Mouse (Mus musculus) MN1 (cell line): Measurements from ENCODE around the gene Glt8d2.
"Not testable (repeated sequence)": the region's sequence is repeated elsewhere in the genome, so short reads cannot be mapped to it uniquely, and the experiment has no call there.

ENCODE experiments used
- DNase-seq: peaks from one replicate; pipeline ENCODE4 v3.0.0-alpha.2; 2016; ENCODE audit warnings: low spot score

The Glt8d2 gene

DNA sequence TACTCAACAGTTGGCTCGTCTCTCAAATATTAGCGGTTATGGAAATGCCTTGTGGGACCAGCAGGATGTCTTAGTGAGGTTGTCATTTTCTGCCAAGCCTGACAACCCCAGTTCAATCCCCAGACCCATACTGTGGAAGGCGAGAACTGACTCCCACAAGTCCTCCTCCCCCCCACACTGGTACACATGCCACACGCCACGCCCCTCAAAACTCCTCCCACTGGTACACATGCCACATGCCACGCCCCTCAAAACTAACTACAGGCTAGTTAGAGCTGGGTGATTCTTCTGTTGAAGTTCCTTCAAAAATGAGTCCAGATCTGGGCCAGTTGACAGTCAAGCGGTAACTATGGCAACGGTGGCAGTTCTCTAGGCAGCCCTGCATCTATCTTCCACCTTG lies 44.4 kb downstream of the Glt8d2 start:
- DNase-seq, result no peak

GRCm38 (mm10) chr10:82641481-82641880 lies 49.0 kb downstream of the Glt8d2 start:
- no peak for DNase-seq

DNA sequence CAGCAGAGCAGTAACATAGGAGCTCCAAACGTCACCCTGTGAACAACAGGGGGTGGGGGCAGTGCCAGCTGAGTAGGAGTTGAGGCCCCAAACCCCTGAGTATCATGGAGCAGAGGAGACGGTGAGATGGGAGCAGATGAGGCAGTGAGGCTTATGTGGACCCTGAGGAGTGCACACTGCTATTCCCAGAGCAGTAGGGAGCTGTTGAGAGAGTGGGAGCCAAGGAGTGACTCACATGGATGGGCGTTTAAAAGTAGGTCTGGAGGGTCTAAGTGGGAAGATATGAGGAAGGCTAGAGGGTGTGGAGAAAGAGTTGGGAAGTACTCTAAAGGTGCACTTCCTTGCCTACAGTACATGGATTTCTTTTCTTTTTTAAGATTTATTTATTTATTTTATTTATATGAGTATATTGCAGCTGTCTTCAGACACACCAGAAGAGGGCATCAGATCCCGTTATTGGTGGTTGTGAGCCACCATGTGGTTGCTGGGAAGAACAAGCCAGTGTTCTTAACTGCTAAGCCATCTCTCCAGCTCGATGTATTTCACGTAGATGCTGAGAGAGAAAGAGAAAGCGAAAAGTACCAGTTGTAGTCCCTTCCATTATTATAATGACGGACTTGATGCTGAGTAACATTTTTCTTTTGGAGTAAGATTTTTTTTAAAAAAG lies 51.3 kb downstream of the Glt8d2 start:
- no peak for DNase-seq

DNA sequence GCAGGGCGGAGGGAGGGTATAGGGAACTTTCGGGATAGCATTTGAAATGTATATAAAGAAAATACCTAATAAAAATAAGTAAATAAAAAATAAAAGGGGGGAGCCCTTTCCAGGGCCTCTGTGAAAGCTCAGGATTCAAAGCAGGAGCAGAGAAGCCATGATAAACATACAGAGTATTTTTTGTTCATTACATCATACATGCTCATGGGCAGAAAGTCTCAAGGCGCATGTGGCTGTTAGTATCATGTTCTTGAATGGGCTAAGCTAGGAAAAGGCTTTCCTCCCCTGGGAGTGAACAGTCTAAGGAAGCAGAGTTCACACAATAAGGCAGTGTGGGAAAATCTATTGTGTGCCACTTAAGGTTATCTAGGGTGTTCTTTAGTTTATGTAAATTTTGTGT lies 54.1 kb downstream of the Glt8d2 start:
- peak; percentile 53 for DNase-seq

- DNase-seq, result no peak
These were observed 56.1 kb downstream of the Glt8d2 start for GRCm38 (mm10) chr10:82634348-82634747.

- no peak for DNase-seq
These were observed 57.8 kb downstream of the Glt8d2 start for GRCm38 (mm10) chr10:82632496-82633280.

DNA sequence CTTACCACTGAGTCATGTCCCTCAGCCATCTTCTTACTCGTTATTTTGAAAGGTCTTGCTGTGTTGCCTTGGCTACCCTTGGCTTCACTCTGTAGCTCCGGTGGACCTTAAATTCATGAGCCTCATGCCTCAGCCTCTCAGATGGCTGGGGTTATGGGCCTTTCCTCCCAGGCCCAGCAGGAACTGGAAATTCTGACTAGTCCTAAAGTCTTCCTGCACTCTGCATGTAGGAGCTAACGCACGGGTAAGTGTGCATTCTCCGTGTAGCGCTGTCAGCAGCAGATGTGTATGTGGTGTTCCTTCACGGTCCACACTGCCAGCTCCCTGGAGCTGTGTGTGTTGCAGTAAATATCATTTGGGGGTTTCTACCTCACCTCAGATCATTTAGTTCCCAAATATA lies 59.3 kb downstream of the Glt8d2 start:
- DNase-seq, result peak; percentile 22

DNA sequence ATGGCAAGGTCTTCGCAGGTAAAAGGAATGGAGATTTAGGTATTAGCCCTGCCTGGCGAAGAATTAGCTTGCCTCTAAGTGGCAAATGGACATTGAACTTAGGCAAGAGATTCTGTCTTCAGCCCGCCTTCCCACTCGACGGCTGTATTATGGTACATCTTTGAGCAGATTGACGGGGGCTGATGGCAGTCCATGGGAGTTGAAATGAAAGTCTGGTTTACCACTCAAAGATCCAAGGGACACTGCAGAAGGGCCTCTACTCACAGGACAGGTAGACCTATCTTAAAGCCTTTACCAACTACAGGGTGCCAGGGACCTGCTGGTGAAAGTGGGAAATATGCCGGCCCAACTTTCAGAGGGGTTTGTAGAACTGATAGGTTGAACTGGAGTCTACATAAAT lies 60.0 kb downstream of the Glt8d2 start:
- peak; percentile 26 for DNase-seq

- DNase-seq, result peak; percentile 98
These were observed 60.7 kb downstream of the Glt8d2 start, which contains the start of gene Tdg for GRCm38 (mm10) chr10:82629586-82630255. TSS of gene Tdg (plus strand) at chr10:82629828.

- DNase-seq, result peak; percentile 60
These were observed 61.3 kb downstream of the Glt8d2 start for GRCm38 (mm10) chr10:82629111-82629585.

DNA sequence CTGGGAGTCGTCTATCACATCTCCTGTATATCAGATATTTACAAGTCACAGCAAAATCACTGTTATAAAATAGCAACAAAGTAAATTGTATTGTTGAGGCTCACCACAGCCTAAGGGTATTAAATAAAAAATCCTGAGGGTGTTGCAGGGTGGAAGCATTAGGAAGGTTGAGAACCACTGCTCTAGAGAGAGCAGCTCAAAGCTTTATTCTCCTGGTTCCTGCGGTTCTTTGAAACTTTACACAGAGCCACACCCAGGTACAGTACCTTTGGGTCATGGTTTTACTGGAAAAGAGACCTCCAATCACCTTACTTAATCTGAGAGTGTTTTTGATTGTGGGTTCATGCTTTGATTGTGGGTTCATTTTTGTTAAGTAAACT lies 66.9 kb downstream of the Glt8d2 start:
- not testable (repeated sequence) for DNase-seq

DNA sequence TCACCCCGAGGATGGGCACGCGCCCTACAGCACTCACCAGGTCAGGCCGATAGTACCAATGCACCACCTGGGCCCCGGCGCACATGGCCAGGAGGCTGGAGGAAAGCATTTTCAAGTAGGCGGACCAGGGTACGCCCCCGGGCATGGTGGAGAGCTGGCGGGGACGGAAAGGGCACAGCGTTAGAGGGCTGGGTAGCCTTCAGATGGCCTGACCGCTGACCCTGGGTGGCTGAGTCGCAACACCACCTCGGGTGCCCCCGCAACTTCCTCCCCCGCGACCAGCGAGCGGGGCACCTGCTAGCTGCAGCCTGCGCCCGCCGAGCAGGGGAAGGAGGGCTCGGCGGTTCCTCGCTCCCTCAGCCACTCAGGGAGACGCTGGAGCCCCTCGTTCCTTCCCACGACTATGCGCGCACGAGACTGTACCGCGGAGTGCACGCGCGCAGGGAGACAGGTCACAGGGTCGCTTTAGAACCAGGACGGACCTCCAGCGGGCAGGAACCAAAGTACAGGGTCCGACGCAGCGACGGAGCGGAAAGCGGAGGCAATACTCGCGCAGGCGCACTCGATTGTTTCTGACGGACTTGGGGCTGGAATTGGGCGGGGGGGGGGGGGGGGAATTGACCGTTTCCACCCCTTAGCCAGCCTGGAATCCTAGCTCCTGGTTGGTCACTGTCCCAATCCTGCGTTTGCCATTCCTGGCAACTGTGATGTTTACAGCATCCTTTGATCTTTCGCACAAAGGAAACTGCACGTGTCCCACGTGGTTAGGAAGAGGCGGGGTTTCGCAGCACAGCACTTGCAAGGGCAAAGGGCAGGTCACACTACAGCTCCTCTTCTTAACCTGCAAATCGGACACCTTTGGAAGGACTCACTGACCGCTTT lies 67.5 kb downstream of the Glt8d2 start, which contains the start of gene 1190007I07Rik:
TSS of gene 1190007I07Rik (minus strand) at position 558 of the 882 bp plus-strand sequence.
- DNase-seq, result peak; percentile 97

DNA sequence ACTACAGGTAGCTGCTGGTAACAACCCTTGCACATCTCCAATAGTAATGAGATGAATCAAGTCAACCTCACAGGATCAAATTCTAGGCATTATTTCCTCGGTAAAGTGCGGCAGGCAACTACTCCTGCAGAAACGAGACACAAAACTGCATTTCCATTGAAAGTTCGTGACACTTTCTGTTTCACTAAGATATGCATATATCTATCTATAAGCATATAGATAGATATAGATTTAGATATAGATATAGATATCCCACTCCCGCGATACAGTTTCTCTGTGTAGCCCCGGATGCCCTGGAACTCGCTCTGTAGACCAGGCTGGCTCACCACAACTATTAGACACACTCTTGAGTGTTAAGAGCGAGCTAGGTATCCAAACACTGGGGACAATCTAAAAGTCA lies 68.2 kb downstream of the Glt8d2 start:
- DNase-seq, result peak; percentile 23
